Mouse (Mus musculus) hindbrain, embryonic 11.5 days (tissue): Measurements from ENCODE around the gene Tescl. TPM values are rescaled to one million over a fixed set of nuclear protein-coding genes. Genes with fewer than 3 reads are reported as not detected.

ENCODE experiments used
- ATAC-seq: fragments of 200-750 bp; cut with Nextera tagmentation; 2 replicates; pipeline ENCODE4 v1.8.0; 2017; ENCODE audit warnings: mild to moderate bottlenecking, moderate TSS enrichment, moderate library complexity; ENCODE audit not compliant: low FRiP score
- DNase-seq: peaks from one replicate; pipeline ENCODE4 v3.0.0-alpha.2; 2015; ENCODE audit warnings: low spot score
- H3K27ac ChIP-seq: fragments of 300-500 bp; sonication (generic); 2 replicates; pipeline ENCODE4 v1.5.1; 2014; ENCODE audit warnings: mild to moderate bottlenecking, low read depth, low read length
- H3K27me3 ChIP-seq: fragments of 300-500 bp; sonication (generic); 2 replicates; pipeline ENCODE4 v1.6.1; 2014; ENCODE audit warnings: mild to moderate bottlenecking, low read length, moderate library complexity, mixed read lengths; ENCODE audit not compliant: control insufficient read depth, insufficient read depth
- H3K36me3 ChIP-seq: fragments of 300-500 bp; sonication (generic); 2 replicates; pipeline ENCODE4 v1.6.1; 2014; ENCODE audit warnings: mild to moderate bottlenecking, low read length, moderate library complexity, mixed read lengths; ENCODE audit not compliant: control insufficient read depth, insufficient read depth
- H3K4me1 ChIP-seq: fragments of 300-500 bp; sonication (generic); replicated peaks from 2 replicates; pipeline ENCODE4 v1.6.1; 2014; ENCODE audit warnings: low read length, mixed read lengths; ENCODE audit not compliant: control insufficient read depth, insufficient read depth
- H3K4me2 ChIP-seq: fragments of 300-500 bp; sonication (generic); replicated peaks from 2 replicates; pipeline ENCODE4 v1.6.1; 2014; ENCODE audit warnings: mild to moderate bottlenecking, low read depth, low read length
- H3K4me3 ChIP-seq: fragments of 300-500 bp; sonication (generic); 2 replicates; pipeline ENCODE4 v1.5.1; 2014; ENCODE audit warnings: low read depth, low read length
- H3K9ac ChIP-seq: fragments of 300-500 bp; sonication (generic); 2 replicates; pipeline ENCODE4 v1.6.1; 2014; ENCODE audit warnings: low read depth, low read length
- H3K9me3 ChIP-seq: fragments of 300-500 bp; sonication (generic); 2 replicates; pipeline ENCODE4 v1.6.1; 2016; ENCODE audit warnings: low read length; ENCODE audit not compliant: control insufficient read depth
- WGBS: fragments of 180-500 bp; shearing (Covaris S2); extraction: QIAGEN DNeasy Blood & Tissue Kit; methylation state at CpG from one replicate; pipeline ENCODE4 v1.1.7; 2014; 5-methylcytosine and 5-hydroxymethylcytosine counted together
- polyA plus RNA-seq: library from polyadenylated mRNA; unstranded; fragments of >200 nt; fragmentation: Nextera tagmentation; extraction: Ambion mirVana; gene quantifications from 2 replicates; pipeline ENCODE4 v1.2.1, GENCODE M21; 2014

Gene Tescl
- polyA plus RNA-seq, 1 experiment from 2014 or later, result not detected

GRCm38 (mm10) chr7:24355646-24356045, 21.9 kb upstream of the Tescl start:
- Histone ChIP-seq H3K4me1 (no peaks in the 10 kb centered on the region), H3K36me3 (no peaks in the 10 kb centered on the region), H3K9ac (no peak overlapping the region), H3K4me2 (no peak overlapping the region), H3K27me3 (no peaks in the 10 kb centered on the region), H3K27ac (no peak overlapping the region), H3K4me3 (no peak overlapping the region), H3K9me3 (0 out of 2 replicates have a peak, but pooled peaks cover 3% of the 10 kb centered on the region)
- ATAC-seq (no peak), DNase-seq (no peak)
- 85% methylated on average over 6 of the region's 6 CpGs for WGBS

GRCm38 (mm10) chr7:24348896-24349295, 15.2 kb upstream of the Tescl start, which contains the start of gene Lypd5:
Lypd5 (plus strand) TSS chr7:24349196.
- H3K27ac ChIP-seq, result no peak within 1 kb of the TSS
- H3K36me3 ChIP-seq, result no peaks in the 10 kb centered on the region
- no peak within 1 kb of the TSS for H3K4me3 ChIP-seq
- H3K9ac ChIP-seq, result no peak within 1 kb of the TSS
- H3K4me1 ChIP-seq, result no peaks in the 10 kb centered on the region
- H3K9me3 ChIP-seq, result no peaks in the 10 kb centered on the region
- 31% methylated on average over 6 of the region's 6 CpGs for WGBS
- ATAC-seq, result no peak
- H3K27me3 ChIP-seq, result no peaks in the 10 kb centered on the region
- no peak within 1 kb of the TSS for H3K4me2 ChIP-seq
- no peak for DNase-seq

GRCm38 (mm10) chr7:24346444-24346843, 12.7 kb upstream of the Tescl start:
- Histone ChIP-seq H3K4me1 (no peaks in the 10 kb centered on the region), H3K4me3 (no peak overlapping the region), H3K36me3 (no peaks in the 10 kb centered on the region), H3K9ac (no peak overlapping the region), H3K27ac (no peak overlapping the region), H3K4me2 (no peak overlapping the region), H3K9me3 (no peaks in the 10 kb centered on the region), H3K27me3 (no peaks in the 10 kb centered on the region)
- ATAC-seq, result no peak
- no peak for DNase-seq
- 67% methylated on average over 5 of the region's 5 CpGs for WGBS

- no peaks in the 10 kb centered on the region for H3K36me3 ChIP-seq
- WGBS, result 72% methylated on average over 7 of the region's 7 CpGs
These were observed 10.1 kb upstream of the Tescl start for GRCm38 (mm10) chr7:24343701-24344272.

GRCm38 (mm10) chr7:24338241-24338640, 4.5 kb upstream of the Tescl start:
- H3K27me3 ChIP-seq, result no peaks in the 10 kb centered on the region; the same call in 1 of the 2 replicates
- H3K4me1 ChIP-seq, result no peaks in the 10 kb centered on the region
- H3K9me3 ChIP-seq, result no peaks in the 10 kb centered on the region
- H3K36me3 ChIP-seq, result no peaks in the 10 kb centered on the region
- DNase-seq (no peak), ATAC-seq (no peak)
- H3K27ac ChIP-seq, result no peak overlapping the region
- 52% methylated on average over 2 of the region's 2 CpGs for WGBS
- H3K4me3 ChIP-seq, result no peak overlapping the region
- H3K4me2 ChIP-seq, result no peak overlapping the region
- H3K9ac ChIP-seq, result no peak overlapping the region

More at GRCm38 (mm10) chr7:24343701-24344272, 10.1 kb upstream of the Tescl start:
- no peak overlapping the region for H3K4me3 ChIP-seq
- no peak overlapping the region for H3K4me2 ChIP-seq
- H3K4me1 ChIP-seq, result no peaks in the 10 kb centered on the region
- H3K9me3 ChIP-seq, result no peaks in the 10 kb centered on the region
- no peak for ATAC-seq
- DNase-seq, result no peak
- H3K27me3 ChIP-seq, result no peaks in the 10 kb centered on the region
- no peak overlapping the region for H3K9ac ChIP-seq
- H3K27ac ChIP-seq, result no peak overlapping the region

GRCm38 (mm10) chr7:24335699-24336309, 2.1 kb upstream of the Tescl start:
- ATAC-seq (no peak), DNase-seq (peak; percentile 84)
- Histone ChIP-seq H3K27ac (no peak overlapping the region), H3K27me3 (peaks cover 2% of the 10 kb centered on the region; the same call in 1 of the 2 replicates), H3K4me3 (no peak overlapping the region), H3K9me3 (no peaks in the 10 kb centered on the region), H3K9ac (no peak overlapping the region), H3K4me2 (no peak overlapping the region), H3K4me1 (no peaks in the 10 kb centered on the region), H3K36me3 (no peaks in the 10 kb centered on the region)
- 12% methylated on average over 5 of the region's 5 CpGs for WGBS

GRCm38 (mm10) chr7:24327281-24327975, 6.3 kb downstream of the Tescl start:
- H3K27me3 ChIP-seq, result no peaks in the 10 kb centered on the region
- 87% methylated on average over 14 of the region's 14 CpGs for WGBS
- no peak overlapping the region for H3K4me2 ChIP-seq
- H3K4me1 ChIP-seq, result no peaks in the 10 kb centered on the region
- H3K36me3 ChIP-seq, result no peaks in the 10 kb centered on the region
- no peak overlapping the region for H3K27ac ChIP-seq
- ATAC-seq (no peak), DNase-seq (no peak)
- H3K4me3 ChIP-seq, result no peak overlapping the region
- H3K9ac ChIP-seq, result no peak overlapping the region
- H3K9me3 ChIP-seq, result no peaks in the 10 kb centered on the region

GRCm38 (mm10) chr7:24326273-24327135, 7.2 kb downstream of the Tescl start:
- Histone ChIP-seq H3K4me3 (peak overlapping the region; percentile 14), H3K9ac (peak overlapping the region; percentile 27; the same call in 1 of the 2 replicates), H3K4me1 (no peaks in the 10 kb centered on the region), H3K9me3 (no peaks in the 10 kb centered on the region), H3K27me3 (no peaks in the 10 kb centered on the region), H3K27ac (no peak overlapping the region), H3K4me2 (peak overlapping the region; percentile 39), H3K36me3 (no peaks in the 10 kb centered on the region)
- DNase-seq, result peak; percentile 33
- 44% methylated on average over 20 of the region's 20 CpGs for WGBS
- ATAC-seq, result peak; percentile 72
